Mouse (Mus musculus) MEL-GATA-1-ER (cell line): ENCODE results near the gene Trim62.

ENCODE experiments used
- DNase-seq: peaks from one replicate; pipeline ENCODE4 v3.0.0-alpha.2; 2012; ENCODE audit warnings: low read depth; ENCODE audit errors: extremely low read depth

Trim62 gene

GRCm38 (mm10) chr4:128885540-128885939, 2.2 kb downstream of the Trim62 start:
- DNase-seq = no peak

- DNase-seq = no peak
Measured at GRCm38 (mm10) chr4:128886571-128886970, 3.2 kb downstream of the Trim62 start.

- DNase-seq = no peak
Measured at GRCm38 (mm10) chr4:128887026-128887425, 3.6 kb downstream of the Trim62 start.

GRCm38 (mm10) chr4:128887641-128888091, 4.3 kb downstream of the Trim62 start:
- no peak for DNase-seq

GRCm38 (mm10) chr4:128888436-128888990, 5.1 kb downstream of the Trim62 start:
- no peak for DNase-seq

GRCm38 (mm10) chr4:128889752-128890630, 6.6 kb downstream of the Trim62 start:
- no peak for DNase-seq

- DNase-seq = no peak
Measured at GRCm38 (mm10) chr4:128891157-128891556, 7.8 kb downstream of the Trim62 start.

- no peak for DNase-seq
Measured at GRCm38 (mm10) chr4:128891746-128892145, 8.4 kb downstream of the Trim62 start.

- DNase-seq = no peak
Measured at GRCm38 (mm10) chr4:128892188-128892587, 8.8 kb downstream of the Trim62 start.

GRCm38 (mm10) chr4:128894112-128894511, 10.7 kb downstream of the Trim62 start:
- DNase-seq = no peak

GRCm38 (mm10) chr4:128895841-128896240, 12.5 kb downstream of the Trim62 start:
- no peak for DNase-seq

- DNase-seq = no peak
Measured at GRCm38 (mm10) chr4:128896667-128897066, 13.3 kb downstream of the Trim62 start.

GRCm38 (mm10) chr4:128897911-128898421, 14.6 kb downstream of the Trim62 start:
- DNase-seq = no peak

- no peak for DNase-seq
Measured at GRCm38 (mm10) chr4:128899332-128899731, 16.0 kb downstream of the Trim62 start.

- DNase-seq = no peak
Measured at GRCm38 (mm10) chr4:128900484-128900883, 17.1 kb downstream of the Trim62 start.

- no peak for DNase-seq
Measured at GRCm38 (mm10) chr4:128902390-128902789, 19.0 kb downstream of the Trim62 start.

GRCm38 (mm10) chr4:128904035-128904800, 20.8 kb downstream of the Trim62 start:
- DNase-seq = no peak

GRCm38 (mm10) chr4:128905251-128905650, 21.9 kb downstream of the Trim62 start:
- DNase-seq = no peak

GRCm38 (mm10) chr4:128906757-128907156, 23.4 kb downstream of the Trim62 start:
- no peak for DNase-seq

GRCm38 (mm10) chr4:128907238-128907968, 24.0 kb downstream of the Trim62 start:
- no peak for DNase-seq
